Mouse (Mus musculus) c-Kit-negative CD71-positive TER-119-positive erythroid progenitor cells, embryonic 14.5 days (primary cell): ENCODE measurements around the gene Gipc2.
"Not testable (repeated sequence)": the region's sequence is repeated elsewhere in the genome, so short reads cannot be mapped to it uniquely, and the experiment has no call there.

Experiments
- DNase-seq: peaks from one replicate; pipeline ENCODE4 v3.0.0-alpha.2; 2013; ENCODE audit warnings: low read depth, low spot score

Gipc2 gene

DNA sequence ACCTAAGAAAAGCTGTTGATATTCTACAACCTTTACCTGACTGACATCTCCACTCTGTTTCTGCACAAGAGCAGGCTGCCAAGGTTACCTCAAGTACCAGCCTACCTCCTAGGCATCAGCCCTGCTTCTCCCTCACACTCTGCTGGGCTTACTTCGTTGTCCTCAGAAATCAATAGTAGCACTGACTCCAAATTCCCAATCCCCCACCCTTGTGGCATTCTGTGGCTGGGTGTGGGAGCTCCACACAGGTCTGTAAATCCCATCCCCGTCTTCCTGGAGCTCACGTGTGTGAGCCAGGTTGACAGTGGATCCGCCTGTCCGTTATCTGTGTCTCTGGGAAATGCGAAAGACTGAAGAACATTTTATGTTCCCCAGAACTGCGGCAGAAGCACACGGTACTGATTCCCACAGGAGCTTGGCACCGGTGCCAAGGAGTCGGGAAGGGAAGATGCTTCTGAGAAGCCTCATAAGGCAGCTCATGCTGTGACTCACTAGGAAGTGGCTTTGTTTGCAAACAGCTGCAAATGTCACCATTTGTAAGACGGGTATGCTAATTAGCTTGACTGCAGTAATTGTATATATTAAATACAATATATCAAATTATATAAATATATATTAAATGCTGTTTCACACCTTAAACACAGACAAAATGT, 10.6 kb downstream of the Gipc2 start:
- no peak for DNase-seq

DNA sequence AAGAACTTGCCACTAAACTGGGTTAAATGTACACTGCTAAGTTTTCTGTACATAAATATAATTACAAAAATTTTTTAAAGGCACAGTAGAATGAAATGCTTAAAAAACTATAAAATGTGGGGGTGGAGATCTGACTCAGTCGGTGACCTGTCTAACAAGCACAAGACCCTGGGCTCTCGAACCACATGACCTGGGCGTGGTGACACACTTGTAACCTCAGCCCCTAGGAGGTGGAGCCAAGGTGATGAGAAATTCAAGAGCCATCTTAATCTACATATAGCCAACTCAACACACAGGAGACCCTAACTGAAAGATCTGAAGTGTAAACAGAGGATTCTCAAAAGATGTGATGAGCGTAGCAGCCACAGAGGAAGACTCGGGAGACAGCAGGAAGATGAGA, 11.9 kb downstream of the Gipc2 start:
- DNase-seq, result no peak

DNA sequence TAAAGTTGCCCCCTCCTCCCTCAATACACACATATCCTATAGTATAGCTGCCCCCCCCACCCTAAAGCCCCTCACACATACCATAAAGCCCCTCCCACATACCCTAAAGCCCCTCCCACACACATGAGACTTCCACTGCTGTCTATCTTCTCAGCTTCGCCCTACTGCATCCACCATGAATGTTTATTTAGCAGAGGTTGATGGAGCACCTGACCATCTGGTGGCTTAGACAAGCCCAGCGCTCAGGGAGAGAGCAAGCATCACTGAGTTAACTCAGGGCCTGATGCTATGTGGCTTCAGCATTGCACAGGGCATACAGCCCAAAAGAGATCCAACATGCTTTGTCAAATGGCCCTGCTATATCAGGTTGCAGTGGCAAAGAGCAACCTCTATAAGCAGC, 12.9 kb downstream of the Gipc2 start:
- DNase-seq, result no peak

GRCm38 (mm10) chr3:152152483-152152804, 13.6 kb downstream of the Gipc2 start:
- peak; percentile 61 for DNase-seq

DNA sequence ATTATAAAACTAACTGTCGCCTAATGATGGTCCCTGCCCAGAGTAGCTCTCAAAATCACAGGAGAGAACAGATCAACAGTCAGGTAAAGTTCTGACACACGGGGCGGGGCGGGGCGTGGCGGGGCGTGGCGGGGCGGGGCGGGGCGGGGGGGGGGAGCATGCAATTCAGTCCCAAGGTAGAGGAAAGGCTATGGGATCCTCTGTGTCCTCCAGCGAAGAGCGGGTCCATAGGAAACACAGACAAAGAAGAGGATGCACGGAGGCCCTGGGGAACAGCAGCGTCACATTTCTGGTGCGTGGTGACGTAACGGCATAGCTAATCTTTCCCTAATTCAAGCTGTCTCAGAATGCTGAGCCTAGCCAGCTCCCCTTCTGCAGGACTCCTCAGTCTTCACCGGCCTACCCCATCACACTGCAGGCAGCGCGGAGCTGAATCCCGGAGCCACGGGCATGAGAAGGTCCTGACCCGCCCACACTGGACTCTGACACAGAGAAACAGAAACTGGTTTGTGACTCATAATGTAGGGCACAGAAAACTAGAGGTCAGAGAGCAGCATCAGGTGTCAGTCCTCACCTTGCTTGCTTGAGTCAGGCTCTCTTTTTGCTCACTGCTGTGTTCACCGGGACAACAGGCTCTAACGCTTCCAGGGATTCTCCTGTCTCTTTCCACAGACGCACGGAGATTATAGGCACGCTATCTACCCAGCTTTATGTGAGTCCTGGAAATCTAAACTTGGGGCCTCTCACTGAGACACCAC, 14.1 kb downstream of the Gipc2 start:
- DNase-seq, result no peak

DNA sequence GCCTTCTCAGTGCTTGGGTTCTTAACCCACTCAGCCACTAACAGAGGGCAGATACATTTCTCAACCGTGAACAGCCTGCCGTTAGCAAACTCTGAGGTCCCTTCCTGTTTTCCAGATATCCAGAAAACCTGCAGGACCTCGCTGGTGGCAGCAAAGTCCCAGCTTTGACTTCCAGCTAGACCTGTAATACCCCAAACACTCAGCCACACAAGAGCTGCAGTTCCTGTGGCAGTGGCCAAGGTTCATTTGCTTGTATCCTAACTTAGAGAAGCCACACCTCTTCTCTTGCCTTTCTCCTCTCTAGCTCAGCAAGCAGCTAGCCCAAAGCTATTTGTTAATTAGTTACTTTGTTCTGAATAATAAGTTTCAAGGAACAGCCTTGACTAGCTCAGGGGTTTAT, 16.2 kb downstream of the Gipc2 start:
- no peak for DNase-seq

- DNase-seq, result no peak
These were observed 16.6 kb downstream of the Gipc2 start for GRCm38 (mm10) chr3:152149449-152149848.

DNA sequence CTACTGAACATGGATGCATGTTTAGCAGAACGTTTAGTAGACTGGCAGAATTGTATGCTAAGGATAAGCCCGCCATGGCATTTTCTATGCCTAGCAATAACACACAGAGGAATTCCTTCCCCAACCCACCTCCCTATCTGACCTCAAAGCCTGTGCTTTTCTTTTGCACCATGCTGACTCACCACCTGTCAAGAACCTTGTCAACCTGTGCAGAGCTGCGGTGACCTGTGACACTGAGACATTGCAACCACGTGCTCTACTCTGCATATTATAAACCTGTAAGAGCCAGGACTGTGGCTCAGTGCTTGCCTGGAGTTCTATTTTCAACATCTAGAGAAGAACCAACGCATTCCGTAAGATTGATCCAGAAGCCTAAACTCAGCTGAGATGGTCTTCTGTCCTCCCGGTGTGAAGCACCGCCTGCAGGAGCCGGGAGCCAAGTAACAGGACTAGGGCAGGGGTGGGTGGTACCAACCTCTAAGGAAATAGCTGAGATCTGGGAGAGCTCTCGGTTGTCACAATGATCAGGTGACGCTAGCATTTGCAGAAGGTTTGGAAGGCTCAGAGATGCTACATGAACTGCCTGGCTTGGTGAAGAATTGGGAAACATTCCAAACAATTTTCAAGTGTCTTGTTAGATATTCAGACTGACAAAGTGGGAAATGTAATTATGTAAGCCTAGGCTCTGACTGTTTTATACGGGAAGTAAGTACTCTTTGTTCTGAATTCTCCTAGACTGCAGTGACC, 18.8 kb downstream of the Gipc2 start:
- no peak for DNase-seq

DNA sequence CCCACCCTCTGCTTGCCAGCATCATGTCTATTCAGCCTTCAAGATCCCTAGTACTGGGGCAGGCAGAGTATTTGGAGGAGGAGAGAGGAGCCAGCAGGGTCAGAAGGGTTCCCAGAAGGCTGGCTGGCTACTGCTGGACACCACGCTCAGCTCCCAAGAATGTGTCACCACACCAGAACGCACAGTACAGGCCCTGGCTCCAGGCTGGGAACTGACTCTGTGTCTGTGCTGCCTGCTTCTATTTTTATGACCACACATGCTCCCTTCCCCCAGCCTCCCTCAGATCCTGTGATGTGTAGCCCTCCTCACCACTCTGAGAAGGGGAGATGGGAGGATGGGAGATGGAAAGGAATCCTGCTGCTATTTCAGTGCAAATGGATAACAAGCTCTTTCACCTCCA, 20.8 kb downstream of the Gipc2 start:
- DNase-seq, result no peak

DNA sequence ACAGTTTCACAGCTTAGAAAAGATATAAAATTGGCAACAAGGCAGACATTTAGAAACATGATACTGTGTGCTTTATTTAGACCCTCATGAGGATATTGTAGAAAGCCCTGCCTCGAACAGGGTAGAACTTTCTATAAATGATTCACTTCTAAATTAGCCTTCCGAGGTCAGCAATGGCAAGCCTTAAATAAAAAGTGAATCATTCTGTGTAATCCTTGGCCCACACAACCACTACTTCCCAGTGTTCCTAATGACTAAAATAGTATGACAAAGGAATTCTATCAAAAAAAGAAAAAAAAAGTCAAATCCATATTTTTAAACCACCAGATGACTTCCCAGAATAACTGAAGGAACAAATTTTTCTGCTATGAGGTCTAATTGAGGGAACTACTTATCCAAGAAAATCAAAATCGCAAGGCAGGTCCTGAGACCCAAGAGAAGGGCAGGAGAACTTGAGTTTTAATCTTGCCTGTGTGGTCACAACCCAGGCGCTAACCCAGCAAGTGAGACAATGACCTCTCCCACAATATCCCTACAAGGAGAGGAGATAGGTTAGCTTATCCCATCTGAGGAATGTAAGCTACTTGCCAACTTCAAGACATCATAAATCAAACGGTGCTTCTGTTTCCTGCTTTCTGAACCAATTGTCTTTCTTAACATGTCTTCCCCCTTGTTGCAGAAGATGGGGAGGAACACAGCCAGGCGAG, 22.9 kb downstream of the Gipc2 start:
- no peak for DNase-seq

DNA sequence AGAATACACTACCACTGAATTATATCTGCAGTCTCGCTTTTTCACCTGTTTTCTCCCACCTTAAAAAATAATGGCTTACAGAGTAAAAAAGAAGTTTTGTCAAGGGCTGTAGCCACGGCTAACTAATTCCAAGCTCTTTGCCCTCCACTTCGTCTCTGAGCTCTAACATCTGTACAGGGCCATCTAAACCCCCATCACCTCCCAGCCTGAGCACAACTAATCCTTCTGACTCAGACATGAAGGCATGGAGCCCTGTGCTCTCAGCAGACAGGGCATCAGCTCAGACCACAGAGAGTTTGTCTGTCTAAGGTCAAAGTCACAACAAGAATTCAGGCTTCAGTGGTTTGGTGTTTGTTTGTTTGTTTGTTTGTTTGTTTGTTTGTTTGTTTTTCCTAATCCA, 23.9 kb downstream of the Gipc2 start:
- DNase-seq, result no peak

DNA sequence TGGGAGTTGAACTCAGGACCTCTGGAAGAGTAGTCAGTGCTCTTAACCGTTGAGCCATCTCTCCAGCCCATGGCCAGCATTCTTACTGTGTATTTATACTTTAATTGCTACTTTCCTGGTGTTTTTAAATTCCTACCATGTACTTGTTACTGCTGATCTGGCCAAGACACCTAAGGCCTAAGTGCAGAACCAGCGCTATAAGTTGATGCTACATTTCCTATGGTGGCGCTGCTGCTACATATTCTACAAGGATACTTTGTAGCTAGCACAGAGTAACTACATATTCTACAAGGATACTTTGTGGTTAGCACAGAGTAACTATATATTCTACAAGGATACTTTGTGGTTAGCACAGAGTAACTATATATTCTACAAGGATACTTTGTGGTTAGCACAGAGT, 26.7 kb downstream of the Gipc2 start:
- DNase-seq, result not testable (repeated sequence)

DNA sequence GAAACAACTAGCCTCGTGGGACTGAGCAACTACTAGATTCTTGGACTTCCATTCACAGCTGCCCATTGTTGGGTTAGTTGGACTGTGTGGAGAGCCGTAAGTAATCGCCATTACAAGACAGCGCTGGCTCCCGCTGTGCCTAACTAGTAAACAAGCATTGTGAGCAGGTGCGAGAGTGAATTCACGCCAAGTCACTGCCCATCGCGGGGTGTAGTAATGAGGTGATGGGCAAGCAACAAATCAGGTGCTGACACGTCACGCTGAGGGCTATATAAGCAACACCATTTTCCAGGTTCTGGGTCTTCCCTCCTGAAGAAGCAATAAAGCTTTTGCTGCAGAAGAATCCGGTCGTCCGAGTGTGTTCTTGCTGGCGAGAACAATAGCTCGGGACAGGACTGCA, 29.9 kb downstream of the Gipc2 start:
- DNase-seq, result not testable (repeated sequence)

DNA sequence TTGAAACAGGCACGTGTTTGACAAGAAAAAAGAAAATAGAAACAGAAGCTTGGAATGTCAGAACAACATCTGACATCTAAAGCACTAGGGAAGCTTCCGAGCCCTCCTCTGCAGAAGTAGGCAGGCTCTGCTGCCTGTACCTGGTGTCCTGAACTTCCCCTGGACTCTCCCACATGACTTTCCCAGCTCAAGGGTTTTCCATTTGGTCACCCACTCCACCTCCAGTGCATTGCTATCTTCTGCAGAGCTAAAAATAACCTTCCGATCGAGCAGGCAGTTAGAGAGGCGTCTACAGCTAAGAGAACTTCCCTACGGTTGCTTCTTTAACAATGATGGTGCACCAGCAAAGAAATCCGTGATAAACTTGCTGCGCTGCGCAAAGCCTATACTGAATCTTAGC, 32.4 kb downstream of the Gipc2 start:
- no peak for DNase-seq

- DNase-seq, result no peak
These were observed 35.1 kb downstream of the Gipc2 start for GRCm38 (mm10) chr3:152130963-152131362.

DNA sequence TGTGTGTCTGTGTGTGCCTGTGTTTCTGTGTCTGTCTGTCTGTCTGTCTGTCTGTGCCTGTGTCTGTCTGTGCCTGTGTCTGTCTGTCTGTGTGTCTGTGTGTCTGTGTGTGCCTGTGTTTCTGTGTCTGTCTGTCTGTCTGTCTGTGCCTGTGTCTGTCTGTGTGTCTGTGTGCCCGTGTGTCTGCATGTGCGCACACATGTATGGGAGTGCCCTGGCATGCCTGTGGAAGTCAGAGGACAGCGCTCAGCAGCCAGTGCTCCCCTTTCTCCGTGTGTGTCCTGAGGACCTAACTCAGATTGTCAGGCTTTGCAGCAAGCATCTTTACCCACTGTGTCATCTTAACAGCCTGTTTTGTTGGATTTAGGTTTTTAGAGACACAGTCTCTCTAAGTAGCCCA, 36.6 kb downstream of the Gipc2 start:
- DNase-seq, result not testable (repeated sequence)

GRCm38 (mm10) chr3:152128631-152129030, 37.4 kb downstream of the Gipc2 start:
- no peak for DNase-seq

DNA sequence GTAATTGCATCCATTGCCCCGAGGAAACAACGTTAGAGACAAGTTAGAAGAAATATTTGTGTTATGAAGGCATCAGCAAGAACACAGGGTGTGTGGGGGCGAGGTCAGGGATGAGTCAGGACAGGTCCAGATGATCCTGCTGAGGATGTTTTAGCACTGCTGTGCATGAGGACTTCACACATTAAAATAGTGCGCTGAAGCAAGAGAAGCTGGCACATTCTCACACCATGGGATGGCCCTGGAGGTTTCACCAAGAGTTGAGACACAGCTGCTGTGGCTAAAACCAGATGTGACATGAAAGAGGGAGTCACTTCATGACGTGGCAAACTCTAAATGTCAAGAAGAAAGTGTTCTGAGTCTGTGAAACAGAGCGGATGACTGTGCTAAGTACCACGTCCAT, 38.9 kb downstream of the Gipc2 start:
- no peak for DNase-seq

GRCm38 (mm10) chr3:152122720-152123119, 43.3 kb downstream of the Gipc2 start:
- peak; percentile 91 for DNase-seq

DNA sequence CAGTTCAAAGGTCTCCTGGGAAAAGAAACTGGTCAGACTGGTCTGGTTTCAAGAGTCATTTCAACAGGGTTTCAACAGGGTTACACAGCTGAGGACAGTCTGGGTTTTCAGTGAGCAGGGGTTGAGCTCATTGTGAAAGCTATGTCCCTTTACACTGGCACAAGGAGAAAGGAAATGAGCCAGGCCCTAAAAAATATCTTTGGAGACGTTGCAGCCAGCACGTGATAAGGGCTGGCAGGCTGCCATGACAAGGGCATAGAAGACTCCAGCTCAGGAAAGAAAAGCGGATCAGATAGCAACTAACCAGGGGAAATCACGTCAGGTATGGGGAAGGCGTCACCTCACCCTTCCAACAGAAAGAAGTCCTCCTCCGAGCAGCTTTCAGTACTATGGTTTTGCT, 43.9 kb downstream of the Gipc2 start:
- no peak for DNase-seq

DNA sequence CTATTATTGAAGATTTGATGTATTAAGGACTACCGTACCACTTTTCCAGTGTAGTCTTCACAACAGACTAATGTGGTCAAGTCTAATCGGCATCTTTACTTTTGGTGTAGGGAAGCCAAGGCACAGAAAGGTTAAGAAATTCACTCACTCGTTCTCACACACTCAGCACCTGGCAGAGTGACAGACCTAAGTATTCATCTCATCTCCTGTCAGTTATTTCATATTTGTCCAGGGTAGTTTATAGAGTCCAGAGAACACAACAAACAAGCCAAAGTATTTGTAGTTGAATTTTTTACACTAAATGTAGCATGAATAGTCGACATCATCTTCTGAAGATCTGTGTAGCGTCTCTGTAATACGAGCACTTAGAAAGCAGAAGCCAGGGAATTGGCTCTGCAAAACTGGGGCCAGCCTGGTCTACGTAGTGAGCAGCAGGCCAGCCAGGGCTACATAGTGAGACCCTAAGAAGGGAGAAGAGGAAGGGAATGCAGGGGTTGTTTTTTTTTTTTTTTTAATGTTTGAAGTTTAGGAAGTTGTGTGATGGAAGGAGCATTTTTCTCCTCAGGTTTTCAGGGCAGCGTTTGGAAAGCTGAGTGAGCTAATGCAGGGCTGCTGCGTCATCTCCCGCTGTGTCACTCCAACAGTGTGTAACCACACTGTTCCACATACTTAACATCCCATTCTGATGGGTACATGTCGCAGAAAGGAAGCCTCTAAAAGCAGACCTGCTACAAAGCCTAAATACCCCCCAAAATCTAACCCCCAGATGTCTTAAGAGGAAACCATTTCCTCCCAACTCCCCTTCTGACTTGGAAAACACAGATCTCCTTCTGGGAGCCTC, 44.6 kb downstream of the Gipc2 start:
- no peak for DNase-seq
